Mouse (Mus musculus) cerebellum, adult 18-20 months (tissue): ENCODE measurements around the gene Agap1.

ENCODE experiments used
- DNase-seq, 2 experiments: peaks; one replicate each; pipeline ENCODE4 v3.0.0; 2021

Agap1 gene

DNA sequence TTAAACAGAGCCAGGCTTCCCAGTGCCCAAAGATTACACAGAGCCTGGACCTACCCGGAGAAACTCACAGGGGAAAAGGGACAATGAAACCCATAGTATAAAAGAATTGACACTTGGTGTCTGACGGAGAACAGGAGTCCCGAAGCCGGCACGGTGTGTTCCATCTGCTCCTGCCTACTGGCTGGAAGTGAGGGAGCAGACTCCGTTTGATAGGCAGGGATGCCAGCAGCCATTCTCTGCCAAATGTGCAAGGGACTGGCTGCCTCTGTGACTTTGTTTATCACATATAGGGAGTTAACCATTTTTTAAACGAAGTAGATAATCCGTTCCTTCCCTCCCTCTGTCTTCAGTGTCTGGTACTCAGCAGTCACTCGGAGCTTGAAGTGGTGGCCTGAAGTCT lies 214.0 kb downstream of the Agap1 start:
- peak; percentile 78 to 88 for DNase-seq

- DNase-seq: no peak
These were observed 216.6 kb downstream of the Agap1 start for GRCm38 (mm10) chr1:89671110-89671787.

- DNase-seq: no peak
These were observed 218.5 kb downstream of the Agap1 start for GRCm38 (mm10) chr1:89673071-89673470.

- DNase-seq: no peak
These were observed 219.1 kb downstream of the Agap1 start for GRCm38 (mm10) chr1:89673686-89674085.

GRCm38 (mm10) chr1:89674681-89675080 lies 220.1 kb downstream of the Agap1 start:
- no peak for DNase-seq

- peak; percentile 83 to 87 for DNase-seq
These were observed 221.8 kb downstream of the Agap1 start for GRCm38 (mm10) chr1:89676411-89676810.

DNA sequence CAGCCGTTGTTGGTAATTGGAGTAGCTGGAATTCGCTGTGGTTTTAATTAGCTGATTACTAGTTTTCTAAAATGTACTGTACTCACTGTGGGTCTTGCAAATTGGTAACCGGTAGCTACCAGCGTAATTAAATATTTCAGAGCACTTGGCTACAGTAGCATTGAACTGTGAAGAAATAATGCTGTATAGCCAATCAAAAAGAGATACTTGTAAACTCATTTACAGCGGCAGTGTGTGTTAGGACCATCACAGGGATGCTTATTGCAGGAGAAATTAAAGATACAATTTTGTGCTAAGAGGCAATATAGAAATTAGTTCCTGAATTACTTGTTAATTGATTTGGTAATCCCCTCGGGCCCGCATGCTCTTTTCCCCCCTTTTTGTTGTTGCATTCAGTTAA lies 226.1 kb downstream of the Agap1 start:
- no peak for DNase-seq

DNA sequence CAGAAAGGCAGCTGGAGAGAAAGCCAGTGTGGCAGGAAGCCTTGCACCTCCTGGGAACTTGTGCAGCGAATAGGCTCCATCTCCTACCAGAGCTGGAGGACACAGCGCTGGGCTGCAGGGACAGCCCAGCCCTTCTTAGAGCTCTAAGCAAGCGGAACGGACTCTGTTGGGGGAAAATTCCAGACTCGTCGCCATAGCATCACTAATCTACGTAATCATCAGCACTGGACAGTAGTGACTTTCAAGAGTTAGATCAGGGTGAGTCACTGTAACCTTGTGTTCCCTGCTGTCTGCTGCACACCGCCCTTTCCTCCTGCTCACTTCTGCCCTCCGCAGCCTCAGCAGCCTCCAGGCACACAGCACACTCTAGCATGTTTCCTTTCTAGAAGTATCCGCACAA lies 234.3 kb downstream of the Agap1 start:
- DNase-seq: no peak

GRCm38 (mm10) chr1:89689544-89690212 lies 235.1 kb downstream of the Agap1 start:
- no peak for DNase-seq

GRCm38 (mm10) chr1:89691096-89691495 lies 236.5 kb downstream of the Agap1 start:
- DNase-seq: no peak

- DNase-seq: no peak
These were observed 237.8 kb downstream of the Agap1 start for GRCm38 (mm10) chr1:89692420-89692819.

DNA sequence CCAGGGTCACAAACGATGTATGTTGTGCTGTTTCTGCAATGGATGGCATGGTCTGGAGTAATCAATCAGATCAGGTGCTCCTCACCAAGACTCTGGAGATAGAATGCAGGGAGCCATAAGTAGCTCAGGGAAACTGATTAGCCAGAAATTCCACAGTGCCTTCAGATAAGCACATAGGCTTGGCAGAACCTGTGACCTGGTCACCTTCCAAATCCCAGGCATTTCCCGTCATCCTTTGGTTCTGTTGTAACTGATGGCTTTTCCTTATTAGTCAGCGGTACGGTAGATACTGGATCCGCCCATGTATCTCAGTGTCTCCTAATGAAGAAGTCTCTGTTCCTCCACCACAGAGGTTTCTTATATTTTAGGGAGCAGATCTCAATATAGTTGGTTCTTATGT lies 240.3 kb downstream of the Agap1 start:
- DNase-seq: no peak

DNA sequence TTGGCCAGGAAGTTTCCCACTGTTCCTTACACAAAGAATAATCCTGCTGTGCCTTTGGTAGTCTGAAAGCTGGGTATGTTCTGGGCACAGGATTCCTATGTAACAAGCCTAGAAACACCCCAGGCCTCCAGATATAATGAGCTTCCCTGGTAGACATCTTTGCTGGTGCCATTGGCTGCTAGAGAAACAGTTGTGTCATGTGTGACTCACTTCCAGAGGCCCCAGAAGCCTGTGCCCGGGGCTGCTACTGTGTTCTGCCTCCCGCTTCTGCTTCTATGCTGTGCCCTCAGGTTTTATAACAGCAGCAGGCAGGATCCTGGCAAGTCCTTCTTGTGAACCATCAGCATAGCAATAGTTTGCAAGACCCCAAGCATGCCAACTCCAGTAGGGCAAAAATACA lies 242.6 kb downstream of the Agap1 start:
- DNase-seq: no peak

DNA sequence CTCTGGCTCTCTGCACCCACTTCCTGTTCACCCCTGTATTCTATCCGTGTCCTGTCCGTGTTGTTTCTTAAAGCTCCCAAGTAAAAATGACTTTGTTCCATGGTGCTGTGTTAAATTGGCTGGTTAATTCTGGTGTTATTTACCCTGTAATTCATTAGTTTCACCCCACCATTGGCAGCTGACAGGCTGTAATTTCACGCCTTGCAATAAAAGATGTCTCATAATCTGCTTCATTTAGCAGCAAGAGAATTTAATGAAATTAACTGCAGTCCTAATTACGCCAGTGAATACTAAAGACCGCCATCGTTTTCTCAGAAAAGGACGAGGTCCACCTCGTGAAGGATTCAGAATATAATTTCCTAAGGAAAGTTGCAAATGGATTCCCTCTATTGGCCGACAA lies 245.6 kb downstream of the Agap1 start:
- no peak for DNase-seq

GRCm38 (mm10) chr1:89701162-89701730 lies 246.6 kb downstream of the Agap1 start:
- DNase-seq: peak in 1 of 2 experiments; percentile 33

DNA sequence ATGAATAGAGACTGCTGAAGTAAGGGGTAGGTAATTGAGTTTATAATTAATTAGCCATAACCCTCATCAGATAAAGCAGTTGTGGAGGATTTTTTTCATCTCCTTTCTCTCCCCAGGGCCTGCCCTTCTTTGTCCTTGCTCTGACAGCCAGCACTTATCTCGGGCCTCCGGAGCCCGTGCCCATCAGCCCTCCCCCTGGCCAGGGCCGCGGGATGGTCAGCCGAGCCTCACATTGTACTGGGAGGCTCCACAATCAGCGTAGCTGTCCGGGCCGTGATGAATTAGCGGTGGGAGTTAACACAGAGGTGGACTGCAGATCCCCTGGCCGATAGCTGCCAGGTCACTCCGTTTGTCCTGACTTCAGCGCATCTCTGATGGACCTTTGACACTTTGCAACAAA lies 248.7 kb downstream of the Agap1 start:
- DNase-seq: no peak

DNA sequence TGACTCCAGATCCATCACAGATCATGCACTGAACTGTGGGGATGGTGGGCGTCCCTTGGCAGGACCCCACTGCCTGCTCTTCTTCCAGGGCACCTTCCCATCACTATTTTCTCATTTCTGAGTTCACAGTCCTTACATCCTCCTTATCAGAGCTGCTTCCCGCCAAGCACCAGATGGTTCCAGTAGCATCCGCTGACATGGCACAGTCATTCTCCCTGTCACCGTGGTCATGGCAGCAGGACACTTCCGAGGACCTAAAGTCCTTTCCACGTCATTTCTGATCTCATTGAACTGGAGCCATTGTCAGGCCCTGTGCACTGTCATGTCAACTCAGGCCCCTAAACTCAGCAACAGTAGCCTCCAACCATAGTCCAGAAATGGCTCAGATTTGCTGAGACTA lies 251.1 kb downstream of the Agap1 start:
- peak; percentile 42 to 61 for DNase-seq

DNA sequence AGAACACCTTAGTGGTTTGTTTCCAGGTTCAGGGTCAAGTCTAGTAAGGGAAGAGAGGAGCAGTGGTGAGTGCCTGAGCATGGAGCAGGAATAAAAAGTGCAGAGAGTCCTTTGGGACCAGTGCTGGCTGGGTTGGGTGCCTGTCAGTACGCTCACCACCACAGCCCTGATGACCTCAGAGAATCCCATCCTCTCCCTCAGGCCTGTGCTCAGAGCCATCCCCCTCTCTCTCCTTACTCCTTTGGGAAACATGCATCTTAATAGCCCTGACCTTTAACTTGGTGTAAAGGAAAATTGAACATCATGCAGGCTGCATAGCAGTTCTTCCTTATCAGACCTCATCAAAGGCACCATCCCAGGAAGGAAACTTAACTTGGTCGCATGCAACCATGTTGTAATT lies 252.3 kb downstream of the Agap1 start:
- DNase-seq: no peak

- no peak for DNase-seq
These were observed 253.3 kb downstream of the Agap1 start for GRCm38 (mm10) chr1:89707756-89708480.

DNA sequence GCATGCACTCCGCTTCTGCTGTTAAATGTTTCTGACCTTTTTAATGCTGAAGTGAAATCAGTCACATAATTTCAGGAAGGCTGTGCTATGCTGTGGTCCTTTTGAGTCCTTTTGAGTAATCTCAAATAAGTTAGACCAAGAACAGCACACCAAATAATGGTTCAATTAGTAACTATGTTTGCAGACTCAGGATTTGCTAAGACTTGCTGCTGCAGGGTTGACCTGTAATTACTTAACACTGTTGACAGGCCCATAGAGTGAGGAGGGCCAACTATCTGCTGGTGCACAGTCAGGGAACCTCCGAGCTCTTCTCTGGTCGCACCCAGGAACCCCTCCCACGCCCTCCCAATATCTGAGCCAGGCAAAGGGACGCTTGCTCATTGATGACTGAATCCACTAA lies 255.2 kb downstream of the Agap1 start:
- no peak for DNase-seq

DNA sequence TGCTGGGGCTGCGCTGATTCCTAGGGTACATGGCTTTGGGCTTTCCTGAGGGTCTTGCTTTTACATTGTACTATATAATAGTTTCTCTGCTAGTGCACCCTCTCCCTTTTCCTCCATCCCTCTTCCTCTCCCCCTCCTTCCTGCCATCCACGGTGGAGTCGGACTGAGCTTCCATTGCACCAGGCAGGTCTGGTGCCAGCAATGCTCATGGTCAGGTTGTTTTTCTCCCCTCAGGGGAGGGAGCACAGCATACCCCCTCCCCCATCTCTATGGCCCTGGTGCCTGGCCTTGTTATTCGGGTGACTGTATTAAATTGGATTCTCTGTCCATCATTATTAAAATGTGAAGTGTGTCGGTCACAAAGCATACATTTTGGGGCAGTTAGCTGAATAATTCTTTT lies 259.1 kb downstream of the Agap1 start:
- DNase-seq: no peak

GRCm38 (mm10) chr1:89714165-89714980 lies 259.8 kb downstream of the Agap1 start:
- DNase-seq: no peak

DNA sequence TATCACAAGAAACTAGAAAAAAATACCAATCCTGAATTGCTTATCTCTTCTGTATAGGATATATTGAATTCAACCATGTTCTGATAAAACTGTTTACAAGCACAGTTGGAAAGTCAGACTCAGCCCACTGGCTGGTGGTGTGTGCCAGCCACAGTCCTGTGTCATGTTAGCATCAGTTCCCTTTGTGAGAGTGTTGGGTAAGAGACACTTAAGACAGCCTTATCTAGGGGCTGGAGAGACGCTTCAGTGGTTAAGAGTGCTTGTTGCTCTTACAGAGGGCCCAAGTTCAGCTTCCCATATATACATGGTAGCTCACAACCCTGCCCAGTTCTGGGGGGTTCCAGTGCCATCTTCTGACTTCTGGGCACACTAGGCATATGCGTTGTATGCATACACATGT lies 261.6 kb downstream of the Agap1 start:
- DNase-seq: no peak
